Comparison of ENCODE assay signal across 13 mouse cellular contexts in genomic region chr12:49945628-49946220, GRCm38 (mm10).
DNase-seq lines count a peak whose midpoint lies in the region; ATAC-seq and TF ChIP-seq lines count a peak whose summit lies in the region.
"Had no signal": no experiment of that assay in that cellular context is flagged by ENCODE, and none has a peak within 500 bp of the region (broad histone marks: within the 10 kb centered on the region; RNA-seq: fewer than 3 reads in every experiment).

No protein-coding gene starts in this region.

- DNase-seq in embryo, embryonic 10.5 days (ENCODE audit: low spot score) = peak; percentile 26
- DNase-seq in embryo, embryonic 9.5 days (ENCODE audit: extremely low spot score) = no peak
- DNase-seq in lung, embryonic 14.5 days = peak; percentile 11
- DNase-seq in lung, postnatal 36 days = no peak
- DNase-seq in retina, embryonic 14.5 days (ENCODE audit: low spot score) = peak; percentile 59
- no peak for DNase-seq in lung, postnatal 4 days
- no peak for DNase-seq in lung, postnatal 25 days (ENCODE audit: low spot score)
- DNase-seq: adrenal gland, adult 2 months; kidney, postnatal 10 days; spleen, adult 18-20 months had no signal

- no peaks in the 10 kb centered on the region for H3K4me1 ChIP-seq in lung, embryonic 14.5 days (ENCODE audit: insufficient read depth)
- peaks cover 12% of the 10 kb centered on the region; the same call in 1 of the 2 replicates for H3K4me1 ChIP-seq in hindbrain, embryonic 15.5 days (replicated peaks)
- H3K4me1 ChIP-seq: limb, embryonic 15.5 days had no signal

- no peak overlapping the region for H3K27ac ChIP-seq in lung, embryonic 14.5 days (ENCODE audit: low read depth)
- H3K27ac ChIP-seq in hindbrain, embryonic 15.5 days (replicated peaks) = no peak overlapping the region; the same call in 1 of the 2 replicates
- H3K27ac ChIP-seq: left cerebral cortex, adult 2 months; limb, embryonic 15.5 days had no signal

- no peaks in the 10 kb centered on the region for H3K9me3 ChIP-seq in lung, embryonic 14.5 days (ENCODE audit: low read depth, low read length)
- H3K9me3 ChIP-seq in hindbrain, embryonic 15.5 days = no peaks in the 10 kb centered on the region
- H3K9me3 ChIP-seq: limb, embryonic 15.5 days had no signal

- no peak overlapping the region for H3K9ac ChIP-seq in lung, embryonic 14.5 days
- H3K9ac ChIP-seq in hindbrain, embryonic 15.5 days = no peak overlapping the region
- H3K9ac ChIP-seq: limb, embryonic 15.5 days had no signal

- 21% methylated on average over 4 of the region's 4 CpGs for WGBS in lung, embryonic 14.5 days
- 25% methylated on average over 4 of the region's 4 CpGs for WGBS in hindbrain, embryonic 15.5 days

- no peaks in the 10 kb centered on the region for H3K36me3 ChIP-seq in lung, embryonic 14.5 days (ENCODE audit: insufficient read depth)
- H3K36me3 ChIP-seq in hindbrain, embryonic 15.5 days = no peaks in the 10 kb centered on the region
- H3K36me3 ChIP-seq: limb, embryonic 15.5 days had no signal

- H3K4me2 ChIP-seq in lung, embryonic 14.5 days = no peak overlapping the region
- peak overlapping the region; percentile 0; the same call in 1 of the 2 replicates for H3K4me2 ChIP-seq in hindbrain, embryonic 15.5 days
- H3K4me2 ChIP-seq: limb, embryonic 15.5 days had no signal

- TF ChIP-seq CTCF in lung, embryonic 14.5 days (IDR thresholded peaks at IDR 0.05; ENCODE audit: low read depth) = no peak

- no peaks in the 10 kb centered on the region for H3K27me3 ChIP-seq in lung, embryonic 14.5 days (ENCODE audit: insufficient read depth, low read length)
- H3K27me3 ChIP-seq in hindbrain, embryonic 15.5 days = no peaks in the 10 kb centered on the region
- H3K27me3 ChIP-seq: limb, embryonic 15.5 days had no signal

- H3K4me3 ChIP-seq in lung, embryonic 14.5 days (ENCODE audit: low read depth, low read length) = no peak overlapping the region
- H3K4me3 ChIP-seq in hindbrain, embryonic 15.5 days = no peak overlapping the region
- H3K4me3 ChIP-seq: left cerebral cortex, adult 2 months; limb, embryonic 15.5 days had no signal

- ATAC-seq in lung, embryonic 14.5 days (ENCODE audit: insufficient read depth) = no peak; the same call in 1 of the 2 replicates
- peak; percentile 76; the same call in 1 of the 2 replicates for ATAC-seq in hindbrain, embryonic 15.5 days (ENCODE audit: low FRiP score, low read depth)

Comparison
In these comparisons a context has a peak if more than half of its experiments do, and no peak if none do; other contexts are left out.
1. DNase-seq: peak in embryo, embryonic 10.5 days (single experiment), lung, embryonic 14.5 days (single experiment) and retina, embryonic 14.5 days (single experiment); none in embryo, embryonic 9.5 days (single experiment), lung, postnatal 36 days (single experiment), lung, postnatal 4 days (0 of 2) and lung, postnatal 25 days (single experiment).